Mouse (Mus musculus): ENCODE measurements around the gene Kcnk10.

Gene Kcnk10

DNA sequence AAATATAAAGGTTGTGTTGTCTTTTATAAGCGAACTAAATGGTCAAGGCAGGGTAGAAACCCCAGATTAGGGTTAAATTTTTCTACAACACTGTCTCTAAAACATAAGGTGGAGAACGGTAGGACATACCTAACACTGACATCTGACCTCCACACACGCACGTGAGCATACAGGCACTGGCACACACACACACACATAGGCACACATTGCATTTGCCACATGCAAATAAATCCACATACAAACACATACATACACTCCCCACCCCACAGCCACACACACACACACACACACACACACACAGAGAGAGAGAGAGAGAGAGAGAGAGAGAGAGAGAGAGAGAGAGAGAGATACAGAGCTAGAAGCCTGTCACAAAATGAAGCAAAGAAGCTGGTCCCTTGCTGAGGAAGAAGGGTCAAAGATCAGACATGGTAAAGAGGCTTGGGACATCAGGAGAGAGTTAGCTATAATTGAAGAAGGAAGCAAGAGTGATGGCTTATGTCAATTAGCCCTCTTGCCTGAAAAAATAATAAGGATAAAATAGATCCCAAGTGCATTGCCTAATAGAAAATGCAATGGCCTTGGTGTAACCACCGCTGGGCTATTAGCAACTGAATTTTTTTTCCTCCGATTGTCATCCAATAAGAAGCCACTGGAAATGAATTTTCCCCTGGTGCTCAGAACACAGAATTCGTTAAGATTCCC is 58.1 kb downstream of the Kcnk10 start:
- no peak for DNase-seq (ENCODE audit: low read depth)

DNA sequence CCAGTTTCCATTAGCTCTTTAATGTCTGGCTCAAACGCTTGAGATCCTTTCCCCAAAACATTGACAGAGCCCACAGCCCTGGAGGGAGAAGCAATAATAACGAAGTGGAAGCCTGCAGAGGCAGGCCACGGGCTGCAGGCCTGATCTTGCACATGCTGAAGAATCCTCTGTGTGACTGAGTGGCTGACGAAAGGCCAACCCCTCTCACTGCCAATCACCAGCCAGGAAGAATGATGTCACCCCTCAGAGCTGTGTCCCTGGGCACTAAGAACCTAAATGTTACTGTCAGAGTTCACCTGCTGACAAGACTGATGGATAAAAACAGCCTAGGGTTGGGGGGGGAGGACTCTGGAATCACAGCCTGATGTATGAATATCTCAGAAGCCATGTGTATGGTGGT is 72.5 kb downstream of the Kcnk10 start:
- no peak for DNase-seq (ENCODE audit: low read depth)

GRCm38 (mm10) chr12:98501528-98502280 is 76.4 kb downstream of the Kcnk10 start:
- no peak for DNase-seq (ENCODE audit: low read depth)

GRCm38 (mm10) chr12:98501045-98501444 is 77.1 kb downstream of the Kcnk10 start:
- DNase-seq (ENCODE audit: low read depth) = no peak

DNA sequence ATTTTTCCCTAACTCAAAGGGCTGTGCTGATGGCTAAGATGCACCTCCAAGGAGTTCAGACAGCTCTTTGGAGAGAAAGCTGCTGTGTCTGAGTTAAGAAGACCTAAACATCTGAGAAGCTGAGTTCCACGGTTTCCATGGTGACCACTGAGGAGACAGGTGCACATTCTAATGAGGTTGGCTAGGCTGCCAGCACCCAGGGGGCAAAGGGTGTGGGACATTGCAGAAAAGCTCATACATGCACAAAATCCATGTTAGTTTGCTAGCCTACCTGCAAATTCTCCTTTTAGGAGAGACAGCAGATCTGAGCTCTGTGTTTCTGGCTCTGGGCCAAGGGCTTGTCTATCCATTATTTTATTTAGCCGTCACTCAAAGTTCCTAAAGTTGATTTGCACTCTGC is 96.7 kb downstream of the Kcnk10 start:
- DNase-seq (ENCODE audit: low read depth) = no peak

- DNase-seq (ENCODE audit: low read depth) = no peak
Observed at GRCm38 (mm10) chr12:98481048-98481447, 97.1 kb downstream of the Kcnk10 start.

GRCm38 (mm10) chr12:98477673-98478461 is 100.2 kb downstream of the Kcnk10 start:
- DNase-seq (ENCODE audit: low read depth) = no peak

DNA sequence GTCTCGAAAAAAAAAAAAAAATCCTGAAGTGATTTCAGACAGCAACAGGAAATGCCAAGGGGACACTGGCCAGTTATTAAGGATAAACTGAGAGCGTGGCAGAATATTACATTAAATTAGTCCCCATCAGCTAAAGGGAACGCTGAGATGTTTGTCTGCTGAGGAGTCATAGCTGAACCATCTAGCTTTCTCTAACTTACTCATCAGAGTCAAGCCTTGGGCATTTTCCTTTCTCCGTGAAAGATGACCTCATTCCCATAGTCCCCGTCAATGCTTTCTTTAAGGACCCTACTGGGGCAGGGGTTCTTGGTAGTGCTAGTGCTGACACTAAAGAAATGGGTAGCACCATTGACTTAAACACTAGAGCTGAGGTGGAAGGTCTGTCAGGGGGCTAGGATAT is 106.9 kb downstream of the Kcnk10 start:
- DNase-seq (ENCODE audit: low read depth) = no peak

GRCm38 (mm10) chr12:98470097-98470496 is 108.0 kb downstream of the Kcnk10 start:
- DNase-seq (ENCODE audit: low read depth) = no peak

GRCm38 (mm10) chr12:98467793-98468192 is 110.3 kb downstream of the Kcnk10 start:
- DNase-seq (ENCODE audit: low read depth) = no peak

GRCm38 (mm10) chr12:98459889-98460288 is 118.2 kb downstream of the Kcnk10 start:
- peak; percentile 6 for DNase-seq (ENCODE audit: low read depth)

DNA sequence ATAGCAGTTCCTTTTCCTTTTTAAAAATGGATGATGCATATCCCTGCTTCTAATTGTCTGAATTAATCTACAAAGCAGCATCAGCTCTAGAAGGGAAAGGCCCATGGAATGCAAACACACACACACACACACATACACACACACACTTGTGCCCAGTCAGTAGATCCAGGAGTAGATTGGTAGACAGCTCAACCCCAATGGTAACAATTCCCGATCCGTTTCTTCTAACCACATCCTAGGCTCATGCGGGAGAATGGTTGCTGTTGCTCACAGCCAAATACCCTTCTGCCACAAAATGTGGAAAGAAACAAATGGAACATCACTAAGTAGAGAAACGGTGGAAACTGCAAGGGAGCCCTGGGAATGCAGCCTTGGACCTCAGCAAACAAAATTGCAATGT is 119.2 kb downstream of the Kcnk10 start:
- no peak for DNase-seq (ENCODE audit: low read depth)

DNA sequence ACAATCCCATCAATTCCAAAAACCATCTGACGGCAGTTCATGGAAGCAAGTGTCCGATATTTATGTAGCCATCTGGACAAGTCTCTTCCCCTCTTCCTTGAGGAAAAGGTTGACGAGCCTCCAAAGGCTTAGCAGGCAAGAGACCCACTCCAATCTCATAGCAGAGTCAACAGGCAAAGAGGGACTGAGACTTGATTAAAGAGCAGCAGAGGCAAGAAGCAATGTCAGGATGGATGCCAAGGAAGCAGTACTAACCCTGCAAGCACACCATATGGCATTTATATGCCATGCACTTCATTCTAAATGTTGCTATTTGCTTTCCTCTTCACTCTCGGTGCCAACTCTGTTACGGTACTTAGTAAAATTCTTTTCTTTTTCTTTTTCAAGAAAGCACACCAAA is 119.6 kb downstream of the Kcnk10 start:
- DNase-seq (ENCODE audit: low read depth) = no peak

GRCm38 (mm10) chr12:98453161-98453560 is 124.9 kb downstream of the Kcnk10 start:
- peak; percentile 10 for DNase-seq (ENCODE audit: low read depth)

DNA sequence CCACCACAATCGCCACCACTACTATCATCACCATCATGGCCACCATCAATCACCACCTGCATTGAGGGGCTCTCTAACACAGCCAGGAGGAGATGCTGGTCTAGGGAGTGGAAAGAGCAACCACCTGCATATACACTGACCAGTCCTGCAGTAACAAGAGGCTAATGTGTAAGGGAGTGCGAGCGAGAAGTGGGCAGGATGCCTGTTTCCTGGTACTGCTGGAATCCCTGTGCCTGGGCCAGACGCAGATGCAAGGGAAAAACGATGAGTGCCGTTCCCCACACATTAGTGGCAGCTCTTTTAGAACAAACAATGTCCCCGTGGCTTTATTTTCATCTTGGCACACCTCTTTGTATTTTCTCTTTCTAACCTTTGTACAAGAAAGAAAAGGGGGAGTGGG is 125.5 kb downstream of the Kcnk10 start:
- DNase-seq (ENCODE audit: low read depth) = no peak

GRCm38 (mm10) chr12:98445637-98446036 is 132.5 kb downstream of the Kcnk10 start:
- DNase-seq (ENCODE audit: low read depth) = no peak

DNA sequence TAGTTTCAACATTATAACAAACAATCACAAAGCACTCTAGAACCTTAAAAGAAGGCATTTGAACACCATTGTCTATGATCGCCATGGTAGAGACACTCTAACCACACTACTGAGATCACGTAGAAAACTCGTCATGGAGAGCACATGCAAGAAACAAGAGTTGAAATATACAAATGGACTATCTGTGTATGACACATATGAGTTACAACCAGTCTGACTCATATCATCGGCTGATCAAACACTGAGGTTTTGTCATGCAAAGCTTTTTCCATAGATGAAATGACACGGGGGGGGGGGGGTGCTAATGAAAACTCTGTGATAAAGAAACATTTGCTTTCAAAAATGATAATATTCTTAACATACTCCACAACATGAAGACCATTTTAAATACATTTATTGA is 133.2 kb downstream of the Kcnk10 start:
- DNase-seq (ENCODE audit: low read depth) = no peak

DNA sequence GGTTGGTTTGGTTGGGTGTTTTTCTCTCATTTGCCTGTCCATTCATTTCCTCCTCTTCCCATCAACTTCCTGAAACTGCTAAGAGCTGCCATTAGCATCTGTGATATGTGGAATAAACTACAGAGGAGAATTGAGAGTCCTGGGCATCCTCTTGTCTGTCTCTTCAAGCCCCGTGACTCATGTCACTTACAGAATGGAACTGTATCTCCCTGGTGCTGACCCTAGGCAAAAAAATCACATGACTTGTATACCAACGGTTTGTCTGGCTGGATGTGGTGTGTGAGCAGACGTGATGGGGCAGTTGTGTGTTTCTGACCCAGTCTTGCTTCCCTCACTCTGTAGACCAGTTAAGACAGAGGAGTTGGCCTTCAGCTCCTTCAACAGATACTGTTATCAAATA is 134.4 kb downstream of the Kcnk10 start:
- no peak for DNase-seq (ENCODE audit: low read depth)

DNA sequence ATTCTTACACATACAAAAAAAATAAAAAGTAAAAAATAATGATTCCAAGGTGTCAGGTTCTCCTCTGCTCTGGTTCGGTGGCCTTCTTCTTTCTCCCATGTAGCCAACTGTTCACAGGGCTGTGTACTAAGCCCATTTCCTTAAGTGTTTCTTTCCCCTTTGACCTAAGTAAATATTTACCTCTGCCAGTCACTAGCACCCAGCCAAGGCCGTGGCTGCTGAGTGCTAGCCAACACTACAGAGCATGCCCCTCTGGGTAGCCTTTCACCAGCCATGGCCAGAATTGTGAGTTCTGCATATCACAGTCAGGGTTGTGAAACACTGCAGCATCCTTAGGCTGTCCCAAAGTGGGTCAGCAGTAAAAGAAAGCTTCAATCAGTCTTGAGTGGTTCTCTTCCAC is 140.0 kb downstream of the Kcnk10 start:
- DNase-seq (ENCODE audit: low read depth) = no peak

GRCm38 (mm10) chr12:98430683-98431082 is 147.4 kb downstream of the Kcnk10 start:
- DNase-seq (ENCODE audit: low read depth) = no peak

DNA sequence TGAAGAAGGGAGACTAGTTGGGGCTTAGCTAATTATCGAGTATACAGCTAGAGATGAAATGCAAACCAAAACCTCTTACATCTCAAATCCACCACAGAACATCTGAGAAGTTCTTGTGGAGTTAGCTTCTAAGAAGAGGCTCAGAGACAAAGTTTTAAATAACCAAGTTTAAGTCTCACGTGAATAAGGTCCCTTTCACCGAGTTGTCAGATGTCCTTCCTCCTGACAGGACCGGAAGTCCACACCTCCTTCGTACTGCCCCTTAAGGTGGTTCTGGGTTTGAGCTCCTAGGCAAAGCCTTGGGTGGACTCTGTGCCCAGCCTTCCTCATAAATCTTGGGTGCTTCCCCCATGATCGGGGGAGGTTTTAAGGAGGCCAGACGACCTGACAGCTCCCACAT is 156.8 kb downstream of the Kcnk10 start:
- DNase-seq (ENCODE audit: low read depth) = no peak

DNA sequence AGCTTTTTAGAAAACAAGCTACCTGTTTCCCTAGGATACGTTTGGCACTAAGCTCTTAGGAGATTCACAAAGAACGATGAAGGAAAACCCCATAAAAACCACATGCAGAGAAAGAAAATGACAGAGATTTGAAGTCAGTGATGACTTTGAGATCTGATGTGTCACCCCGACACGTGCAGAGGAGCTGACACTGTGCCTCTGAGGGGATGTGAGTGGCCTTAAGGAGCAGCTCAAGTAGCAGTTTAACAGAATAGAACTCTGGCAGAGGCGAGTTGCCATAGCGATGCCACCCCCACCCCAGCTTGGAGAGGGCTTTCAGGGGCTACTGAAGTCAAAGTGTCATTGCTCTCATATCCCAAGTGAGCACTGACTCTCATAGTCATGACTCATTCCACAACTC is 158.3 kb downstream of the Kcnk10 start:
- DNase-seq (ENCODE audit: low read depth) = no peak

- DNase-seq (ENCODE audit: low read depth) = no peak
Observed at GRCm38 (mm10) chr12:98409580-98409979, 168.5 kb downstream of the Kcnk10 start.

Data from naive thymus-derived CD4-positive, alpha-beta T cell, adult 2 months (primary cell).